Mouse (Mus musculus) CH12.LX (cell line): ENCODE measurements around the gene Itgb2.

Experiments
- CHD2 ChIP-seq: IDR thresholded peaks from 2 replicates; pipeline ENCODE4 v1.6.1; 2011; ENCODE audit warnings: low read length, improper control_type of control experiment
- CTCF ChIP-seq, 2 experiments: IDR thresholded peaks in 1 of 2; conservative IDR thresholded peaks in 1 of 2; 2 replicates each; pipeline ENCODE4 v1.5.1; 2011 to 2012; ENCODE audit warnings: low read depth in 2 of 2, low read length in 2 of 2, improper control_type of control experiment in 1 of 2, inconsistent platforms in 1 of 2, mild to moderate bottlenecking in 1 of 2, moderate library complexity in 1 of 2
- E2F4 ChIP-seq: IDR thresholded peaks from 2 replicates; pipeline ENCODE4 v1.6.1; 2011; ENCODE audit warnings: low read depth, low read length, improper control_type of control experiment; ENCODE audit not compliant: insufficient replicate concordance
- ELF1 ChIP-seq: IDR thresholded peaks from 2 replicates; pipeline ENCODE4 v1.6.1; 2014; ENCODE audit warnings: low read depth, mild to moderate bottlenecking, inconsistent platforms, low read length, improper control_type of control experiment
- EP300 ChIP-seq: IDR thresholded peaks from 2 replicates; pipeline ENCODE4 v1.6.1; 2011; ENCODE audit warnings: low read length, improper control_type of control experiment
- ETS1 ChIP-seq: conservative IDR thresholded peaks from 2 replicates; pipeline ENCODE4 v1.6.1; 2012; ENCODE audit warnings: low read depth, mild to moderate bottlenecking, inconsistent platforms, low read length, improper control_type of control experiment, moderate library complexity
- JUND ChIP-seq: conservative IDR thresholded peaks from 2 replicates; pipeline ENCODE4 v1.6.1; 2011; ENCODE audit warnings: low read depth, low read length, improper control_type of control experiment
- MAFK ChIP-seq: IDR thresholded peaks from 2 replicates; pipeline ENCODE4 v1.6.1; 2011; ENCODE audit warnings: low read length, improper control_type of control experiment; ENCODE audit not compliant: insufficient replicate concordance
- MAX ChIP-seq: IDR thresholded peaks from 2 replicates; pipeline ENCODE4 v1.6.1; 2011; ENCODE audit warnings: low read length, improper control_type of control experiment
- NRF1 ChIP-seq: IDR thresholded peaks from 2 replicates; pipeline ENCODE4 v1.6.1; 2014; ENCODE audit warnings: low read depth, mild to moderate bottlenecking, inconsistent platforms, low read length, improper control_type of control experiment, moderate library complexity
- POLR2A ChIP-seq: IDR thresholded peaks from 2 replicates; pipeline ENCODE4 v1.6.1; 2011; ENCODE audit warnings: low read depth, mild to moderate bottlenecking, improper control_type of control experiment, low read length
- SIN3A ChIP-seq: IDR thresholded peaks from 2 replicates; pipeline ENCODE4 v1.6.1; 2012; ENCODE audit warnings: low read length, improper control_type of control experiment, inconsistent platforms
- SMC3 ChIP-seq: IDR thresholded peaks from 2 replicates; pipeline ENCODE4 v1.6.1; 2011; ENCODE audit warnings: low read depth, low read length, improper control_type of control experiment
- TCF12 ChIP-seq: IDR thresholded peaks from 2 replicates; pipeline ENCODE4 v1.6.1; 2014; ENCODE audit warnings: low read depth, mild to moderate bottlenecking, inconsistent platforms, low read length, improper control_type of control experiment

- TF ChIP-seq JUND = no peak
- TF ChIP-seq CTCF (conservative IDR thresholded peaks at IDR 0.05 in 1 of 2, IDR thresholded peaks at IDR 0.05 in 1 of 2; ENCODE audit: low read depth in 2 of 2, low read length in 2 of 2) = no peak
- no peak for TF ChIP-seq MAX
- TF ChIP-seq POLR2A = no peak
- no peak for TF ChIP-seq TCF12
- no peak for TF ChIP-seq E2F4
- no peak for TF ChIP-seq CHD2
- no peak for TF ChIP-seq EP300
- TF ChIP-seq NRF1 = no peak
- no peak for TF ChIP-seq SIN3A
- TF ChIP-seq ETS1 = no peak
- TF ChIP-seq ELF1 = no peak
- TF ChIP-seq SMC3 = no peak
- no peak for TF ChIP-seq MAFK
Observed at GRCm38 (mm10) chr10:77573162-77573561, 43.1 kb downstream of the Itgb2 start.
